Mouse (Mus musculus): ENCODE data around the gene Gm27021.

Gm27021 gene

GRCm38 (mm10) chr8:120568164-120568798 lies 99.6 kb downstream of the Gm27021 start:
- no peak for DNase-seq (ENCODE audit: low read depth in 2 of 2, low spot score in 2 of 2)

DNA sequence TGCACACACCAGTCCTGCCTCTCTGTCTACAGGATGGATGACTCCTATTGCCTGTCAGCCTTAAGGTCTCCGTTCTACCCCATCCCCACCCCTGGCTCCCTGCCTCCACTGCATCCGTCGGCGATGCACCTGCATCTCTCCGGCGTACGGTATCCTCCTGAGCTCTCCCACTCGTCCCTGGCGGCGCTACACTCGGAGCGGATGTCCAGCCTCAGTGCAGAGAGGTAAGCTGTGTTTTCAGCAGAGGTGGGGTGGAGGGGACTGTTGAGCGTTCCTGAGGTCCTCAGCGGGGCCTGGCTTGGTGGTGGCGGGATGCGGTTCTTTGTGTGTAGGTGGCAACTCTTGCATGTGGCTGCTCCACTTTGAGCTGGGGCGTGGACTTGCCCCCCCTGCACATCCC lies 100.1 kb downstream of the Gm27021 start:
- no peak for DNase-seq (ENCODE audit: low read depth in 2 of 2, low spot score in 2 of 2)

- no peak for DNase-seq (ENCODE audit: low read depth in 2 of 2, low spot score in 2 of 2)
Observed at GRCm38 (mm10) chr8:120566681-120567080, 101.2 kb downstream of the Gm27021 start.

DNA sequence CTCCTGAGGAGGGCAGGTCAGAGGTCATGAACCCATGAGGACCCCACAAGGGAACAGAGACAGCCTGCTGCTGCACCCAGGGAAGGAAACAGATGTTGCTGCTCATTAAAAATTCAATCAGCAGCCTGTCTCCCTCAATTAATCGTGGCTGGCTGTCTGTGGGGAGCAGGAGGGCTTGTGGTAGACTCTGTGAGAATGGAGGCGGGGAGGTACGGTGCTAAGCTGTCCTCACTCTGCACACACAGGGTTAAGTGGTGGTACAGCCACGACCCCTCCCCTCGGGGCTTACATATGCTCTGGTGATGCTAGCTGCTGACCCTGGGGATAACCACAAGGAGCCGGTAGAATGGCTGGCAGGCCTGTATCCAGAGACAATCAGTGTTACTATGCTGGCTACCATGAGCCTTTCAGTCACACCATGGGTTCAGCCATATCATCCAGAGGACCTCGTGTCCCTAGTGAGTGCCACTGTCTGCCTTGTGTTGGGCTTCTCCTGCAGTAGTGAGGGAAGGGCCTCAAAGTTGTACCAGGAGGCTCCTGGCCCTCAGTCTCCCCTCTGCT lies 102.6 kb downstream of the Gm27021 start:
- DNase-seq (ENCODE audit: low read depth in 2 of 2, low spot score in 2 of 2), result no peak

DNA sequence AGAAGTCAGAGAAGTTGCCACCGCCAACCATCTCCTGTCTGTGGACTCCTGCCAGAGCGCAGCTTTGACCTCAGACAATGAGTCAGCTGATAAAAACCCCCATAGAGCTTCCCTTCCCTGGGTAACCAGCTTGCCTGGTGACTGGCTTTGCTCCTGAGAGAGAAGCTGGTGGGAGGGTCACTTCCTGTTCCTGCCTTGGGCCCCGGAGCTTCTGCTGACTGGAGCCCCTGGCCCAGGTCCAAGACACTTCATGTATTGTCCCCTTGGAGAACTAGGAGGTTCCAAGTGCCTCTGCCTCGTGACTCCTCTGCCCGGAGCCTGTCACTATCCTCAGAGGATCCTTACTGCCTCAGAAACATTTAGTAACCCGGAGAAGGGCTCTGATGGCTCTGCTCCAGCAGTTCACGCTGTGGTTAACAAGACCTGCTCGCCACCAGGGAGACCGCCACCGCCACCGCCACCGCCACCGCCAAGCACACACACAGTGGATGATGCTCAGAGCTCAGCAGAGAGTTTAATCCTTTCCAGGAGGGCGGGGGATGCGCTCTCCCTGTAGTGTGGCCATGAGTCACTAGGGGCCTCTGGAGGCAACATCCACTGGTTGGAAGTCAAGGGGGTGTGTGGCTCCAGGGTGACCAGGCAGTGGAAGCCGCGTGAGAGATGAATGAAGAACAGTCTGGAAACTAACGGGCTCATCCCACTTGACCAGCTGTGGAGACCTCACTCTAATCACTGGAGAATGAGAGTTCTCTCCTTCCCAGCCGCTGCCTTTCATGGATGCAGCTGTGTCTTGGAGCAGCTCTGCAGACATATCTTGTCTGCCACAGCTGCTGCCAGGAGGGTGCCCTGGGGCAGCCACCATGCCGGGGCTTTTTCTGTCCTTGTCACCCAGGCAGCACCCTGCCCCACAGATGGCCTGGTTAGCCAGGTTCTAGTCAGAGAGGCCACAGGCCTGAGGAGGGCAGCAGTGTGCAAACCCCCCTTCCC lies 103.7 kb downstream of the Gm27021 start:
- no peak for DNase-seq (ENCODE audit: low read depth in 2 of 2, low spot score in 2 of 2)

DNA sequence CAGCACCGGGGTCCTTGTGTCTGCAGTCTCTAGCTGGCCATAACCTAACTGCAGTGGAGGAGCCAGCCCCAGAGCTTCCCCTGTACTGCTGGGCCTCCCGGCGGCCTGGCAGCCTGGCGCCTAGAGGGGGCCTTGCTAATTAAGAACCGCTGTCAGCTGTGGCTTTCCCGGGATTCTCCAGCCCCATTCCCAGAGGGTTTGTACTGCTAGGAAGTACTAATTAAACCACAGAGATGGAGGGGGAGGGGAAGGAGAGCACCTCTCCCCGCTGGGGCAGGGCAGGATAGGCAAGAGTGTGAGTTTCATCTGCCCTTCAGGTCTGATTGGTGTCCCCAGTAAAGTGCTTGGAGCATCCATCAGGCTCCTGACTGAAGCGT lies 104.5 kb downstream of the Gm27021 start:
- DNase-seq (ENCODE audit: low read depth in 2 of 2, low spot score in 2 of 2), result no peak

- DNase-seq (ENCODE audit: low read depth in 2 of 2, low spot score in 2 of 2), result no peak
Observed at GRCm38 (mm10) chr8:120562680-120563347, 105.1 kb downstream of the Gm27021 start.

- no peak for DNase-seq (ENCODE audit: low read depth in 2 of 2, low spot score in 2 of 2)
Observed at GRCm38 (mm10) chr8:120561539-120562435, 106.1 kb downstream of the Gm27021 start.

DNA sequence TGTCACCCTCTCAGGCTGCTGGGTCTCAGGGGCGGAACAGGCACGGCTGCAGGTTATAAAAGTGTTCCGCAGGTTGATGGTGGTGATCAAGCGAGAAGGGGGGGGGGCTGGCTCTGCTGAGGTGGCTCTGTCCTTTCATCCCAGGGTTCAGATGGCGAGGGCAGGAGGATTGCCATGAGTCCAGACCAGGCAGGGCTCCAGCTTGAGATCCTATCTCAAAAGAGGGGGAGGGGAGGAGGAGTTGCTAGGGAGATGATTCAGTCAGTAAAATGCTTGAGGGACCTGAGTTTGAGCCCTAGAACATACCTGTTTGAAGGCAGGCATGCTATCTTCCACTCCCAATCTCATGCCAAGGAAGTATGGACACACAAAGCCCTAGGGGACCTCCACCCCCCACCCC lies 107.3 kb downstream of the Gm27021 start:
- no peak for DNase-seq (ENCODE audit: low read depth in 2 of 2, low spot score in 2 of 2)

DNA sequence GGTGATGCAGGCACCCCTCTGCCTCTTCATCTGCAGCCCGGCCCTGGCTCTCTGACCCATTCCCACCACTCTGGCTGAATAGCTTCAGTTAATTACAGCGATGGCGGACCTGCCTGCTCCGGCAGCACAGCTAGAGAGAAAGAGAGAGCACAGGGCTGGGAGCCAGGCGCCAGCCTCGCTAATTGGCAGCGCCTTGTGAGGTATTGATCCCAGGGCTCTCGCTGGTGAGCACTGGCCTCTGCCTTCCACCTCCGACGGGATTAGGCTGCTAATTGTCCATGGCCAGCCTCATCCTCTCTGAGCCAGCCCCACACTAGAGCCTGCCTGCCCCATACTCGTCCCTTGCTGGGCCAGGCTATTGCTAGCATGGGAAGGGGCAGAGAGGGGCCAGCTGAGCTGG lies 108.2 kb downstream of the Gm27021 start:
- no peak for DNase-seq (ENCODE audit: low read depth in 2 of 2, low spot score in 2 of 2)
